Mouse (Mus musculus) bone marrow, adult 2 months (tissue): ENCODE data around the gene Plekho1. TPM values are rescaled to one million over a fixed set of nuclear protein-coding genes. Genes with fewer than 3 reads are reported as not detected.
"Not testable (repeated sequence)": the region's sequence is repeated elsewhere in the genome, so short reads cannot be mapped to it uniquely, and the experiment has no call there.

ENCODE experiments used
- H3K27ac ChIP-seq: fragments of 200-500 bp; 2 replicates; pipeline ENCODE4 v1.5.1; 2012; ENCODE audit warnings: low read depth, mild to moderate bottlenecking, control low read depth, inconsistent platforms, low read length; ENCODE audit not compliant: control insufficient read depth, poor library complexity, insufficient read depth
- H3K4me1 ChIP-seq: fragments of 200-500 bp; 2 replicates; pipeline ENCODE4 v1.6.1; 2011; ENCODE audit warnings: low read length; ENCODE audit not compliant: control insufficient read depth, insufficient read depth
- H3K4me3 ChIP-seq: fragments of 200-500 bp; replicated peaks from 2 replicates; pipeline ENCODE3; 2011; ENCODE audit warnings: mild to moderate bottlenecking, low read depth, low read length, control low read depth; ENCODE audit not compliant: control insufficient read depth
- CTCF ChIP-seq: fragments of 200-500 bp; IDR thresholded peaks from 2 replicates; pipeline ENCODE4 v1.5.1; 2011; ENCODE audit warnings: low read length, control low read depth; ENCODE audit not compliant: control insufficient read depth, insufficient read depth
- POLR2A ChIP-seq: fragments of 200-500 bp; IDR thresholded peaks from 2 replicates; pipeline ENCODE4 v1.6.1; 2011; ENCODE audit warnings: low read depth, mild to moderate bottlenecking, control low read depth, low read length, borderline replicate concordance; ENCODE audit not compliant: control insufficient read depth
- WGBS: fragments of 180-500 bp; shearing (Covaris S2); methylation state at CpG from one replicate; pipeline ENCODE4 v1.1.7; 2018; 5-methylcytosine and 5-hydroxymethylcytosine counted together
- polyA plus RNA-seq: library from polyadenylated mRNA; stranded (reverse); fragments of >200 nt; gene quantifications from 2 replicates; pipeline ENCODE4 v1.2.4, GENCODE M21; 2011; ENCODE audit warnings: low replicate concordance; ENCODE audit not compliant: missing spikeins, insufficient read depth, insufficient read length

Plekho1 gene
- 36.1 and 59.2 TPM in 2 replicates for polyA plus RNA-seq

GRCm38 (mm10) chr3:95995802-95996428 is at the start of gene Plekho1:
Gene Plekho1 (minus strand): TSS chr3:95996001.
- WGBS: under 1% methylated on average over 78 of the region's 84 CpGs
- Histone ChIP-seq H3K4me3 (peak within 1 kb of the TSS; percentile 74), H3K27ac (peak within 1 kb of the TSS; percentile 88), H3K4me1 (peaks cover 5% of the 10 kb centered on the region)
- no peak for TF ChIP-seq CTCF
- no peak for TF ChIP-seq POLR2A

DNA sequence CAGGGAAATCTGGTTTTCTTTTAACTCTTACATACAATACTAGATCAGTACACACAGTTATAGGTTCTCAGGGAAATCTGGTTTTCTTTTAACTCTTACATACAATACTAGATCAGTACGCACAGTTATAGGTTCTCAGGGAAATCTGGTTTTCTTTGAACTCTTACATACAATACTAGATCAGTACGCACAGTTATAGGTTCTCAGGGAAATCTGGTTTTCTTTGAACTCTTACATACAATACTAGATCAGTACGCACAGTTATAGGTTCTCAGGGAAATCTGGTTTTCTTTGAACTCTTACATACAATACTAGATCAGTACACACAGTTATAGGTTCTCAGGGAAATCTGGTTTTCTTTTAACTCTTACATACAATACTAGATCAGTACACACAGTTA is 48.8 kb upstream of the Plekho1 start:
- H3K27ac ChIP-seq, H3K4me1 ChIP-seq: not testable (repeated sequence)
- WGBS: 85% methylated on average over 3 of the region's 3 CpGs

GRCm38 (mm10) chr3:96043104-96043503 is 47.3 kb upstream of the Plekho1 start:
- TF ChIP-seq CTCF (no peak), POLR2A (no peak)
- 75% methylated on average over 1 of the region's 1 CpGs for WGBS

More for the DNA sequence above, 48.8 kb upstream of the Plekho1 start:
- H3K4me3 ChIP-seq: not testable (repeated sequence)

GRCm38 (mm10) chr3:96041079-96041478 is 45.3 kb upstream of the Plekho1 start:
- Histone ChIP-seq H3K4me3 (no peak overlapping the region), H3K4me1 (no peaks in the 10 kb centered on the region), H3K27ac (no peak overlapping the region)
- TF ChIP-seq POLR2A (no peak), CTCF (no peak)
- 88% methylated on average over 6 of the region's 6 CpGs for WGBS

More at GRCm38 (mm10) chr3:96043104-96043503, 47.3 kb upstream of the Plekho1 start:
- no peak overlapping the region for H3K4me3 ChIP-seq
- H3K4me1 ChIP-seq: no peaks in the 10 kb centered on the region
- no peak overlapping the region for H3K27ac ChIP-seq

DNA sequence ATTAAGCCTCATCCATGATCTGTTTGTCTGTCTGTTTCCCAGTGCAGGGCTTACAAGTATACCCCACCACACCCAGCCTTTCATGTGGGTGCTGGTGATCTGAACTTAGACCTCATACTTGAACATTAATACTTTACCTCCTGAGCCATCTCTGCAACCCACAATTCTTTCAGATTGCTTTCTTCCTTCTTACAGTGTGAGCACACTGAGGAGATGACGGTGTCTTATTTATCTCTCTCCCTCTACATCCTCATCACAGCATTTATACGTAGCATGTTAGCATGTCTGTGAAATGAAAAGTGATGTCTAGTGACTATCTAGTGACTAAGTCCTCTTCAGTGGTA is 44.8 kb upstream of the Plekho1 start:
- 93% methylated on average over 2 of the region's 2 CpGs for WGBS

DNA sequence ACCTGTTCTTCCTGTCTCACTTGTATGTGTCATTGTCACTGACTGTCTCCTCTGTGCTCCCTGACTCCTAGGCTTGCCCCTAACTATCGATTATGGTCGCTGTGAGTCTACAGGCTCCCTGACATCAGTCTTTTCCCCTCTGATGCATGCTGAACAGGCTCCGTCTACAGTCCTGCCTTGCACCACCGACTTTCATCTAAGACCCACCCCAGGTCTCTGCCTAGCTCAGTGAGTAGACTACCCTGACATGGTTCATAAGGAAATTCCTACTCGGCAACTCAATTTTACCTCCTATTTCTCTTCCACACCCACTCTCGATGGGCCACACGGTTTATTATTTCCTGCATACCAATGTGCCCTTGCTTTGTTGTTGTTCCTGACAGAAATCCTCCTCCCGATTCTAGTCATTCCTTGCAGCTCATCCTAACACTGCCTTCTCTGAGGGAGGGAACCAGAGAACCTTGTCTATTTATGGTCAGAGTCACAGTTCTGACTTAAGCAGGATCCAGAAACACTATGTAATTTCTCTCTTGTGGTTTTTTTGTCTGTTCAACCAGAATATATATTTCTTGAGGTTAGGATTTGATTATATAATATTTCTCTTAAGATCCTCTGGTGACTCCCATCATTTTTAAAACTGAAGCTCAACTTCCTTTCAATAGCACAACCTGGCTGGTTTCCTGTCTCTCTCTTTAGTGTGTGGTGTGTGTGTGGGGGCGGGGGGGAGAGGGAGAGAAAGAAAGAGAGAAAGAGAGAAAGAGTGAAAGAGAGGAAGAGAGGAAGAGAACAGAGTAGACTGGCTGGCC is 44.3 kb upstream of the Plekho1 start:
- TF ChIP-seq POLR2A (no peak), CTCF (no peak)
- no peak overlapping the region for H3K4me3 ChIP-seq
- no peak overlapping the region for H3K27ac ChIP-seq
- WGBS: 71% methylated on average over 9 of the region's 9 CpGs
- H3K4me1 ChIP-seq: no peaks in the 10 kb centered on the region

More for the DNA sequence above, 44.8 kb upstream of the Plekho1 start:
- Histone ChIP-seq H3K4me1 (no peaks in the 10 kb centered on the region), H3K27ac (no peak overlapping the region), H3K4me3 (no peak overlapping the region)
- TF ChIP-seq CTCF (no peak), POLR2A (no peak)

- no peak overlapping the region for H3K4me3 ChIP-seq
- 86% methylated on average over 4 of the region's 4 CpGs for WGBS
- no peak overlapping the region for H3K27ac ChIP-seq
- no peak for TF ChIP-seq CTCF
- TF ChIP-seq POLR2A: no peak
- no peaks in the 10 kb centered on the region for H3K4me1 ChIP-seq
Measured at GRCm38 (mm10) chr3:96038851-96039250, 43.0 kb upstream of the Plekho1 start.

- Histone ChIP-seq H3K27ac (no peak overlapping the region), H3K4me3 (no peak overlapping the region), H3K4me1 (no peaks in the 10 kb centered on the region)
- TF ChIP-seq CTCF: no peak
- TF ChIP-seq POLR2A: no peak
- 88% methylated on average over 5 of the region's 5 CpGs for WGBS
Measured at GRCm38 (mm10) chr3:96038156-96038555, 42.4 kb upstream of the Plekho1 start.
